8 mouse cellular contexts compared by ENCODE assay signal in genomic region chr8:70905831-70906736, GRCm38 (mm10). TPM values are rescaled to one million over a fixed set of nuclear protein-coding genes. Genes with fewer than 3 reads are reported as not detected.
DNase-seq lines count a peak whose midpoint lies in the region; ATAC-seq and TF ChIP-seq lines count a peak whose summit lies in the region.

TSS of gene Map1s (plus strand) at chr8:70905932.

- DNase-seq in urinary bladder, adult 18-20 months (ENCODE audit: low spot score in 2 of 2) = peak; percentile 35 to 55
- no peak for DNase-seq in urinary bladder, postnatal 10 days (ENCODE audit: low spot score)
- peak; percentile 74 to 84 for DNase-seq in heart, adult 18-20 months
- DNase-seq in kidney, adult 2 months = peak; percentile 77
- peak; percentile 38 to 63 for DNase-seq in spleen, adult 2 months (ENCODE audit: low read depth in 1 of 2, low spot score in 2 of 2)

- peaks cover 10% of the 10 kb centered on the region; the same call in 1 of the 2 replicates for H3K4me1 ChIP-seq in embryonic facial prominence, embryonic 12.5 days
- peaks cover 3% of the 10 kb centered on the region; the same call in 1 of the 2 replicates for H3K4me1 ChIP-seq in kidney, adult 2 months (ENCODE audit: control insufficient read depth, insufficient read depth, low read length)
- H3K4me1 ChIP-seq in limb, embryonic 13.5 days = peaks cover 20% of the 10 kb centered on the region
- peaks cover 18% of the 10 kb centered on the region for H3K4me1 ChIP-seq in midbrain, embryonic 15.5 days
- peaks cover 12% of the 10 kb centered on the region; the same call in 1 of the 2 replicates for H3K4me1 ChIP-seq in spleen, adult 2 months (ENCODE audit: control insufficient read depth, insufficient read depth, insufficient read length)

- H3K9ac ChIP-seq in embryonic facial prominence, embryonic 12.5 days = peak within 1 kb of the TSS; percentile 88
- peak within 1 kb of the TSS; percentile 92 for H3K9ac ChIP-seq in limb, embryonic 13.5 days
- H3K9ac ChIP-seq in midbrain, embryonic 15.5 days = peak within 1 kb of the TSS; percentile 95

- peaks cover 7% of the 10 kb centered on the region for H3K36me3 ChIP-seq in embryonic facial prominence, embryonic 12.5 days
- no peaks in the 10 kb centered on the region for H3K36me3 ChIP-seq in kidney, adult 2 months (ENCODE audit: control insufficient read depth, insufficient read depth, low read length)
- peaks cover 12% of the 10 kb centered on the region for H3K36me3 ChIP-seq in limb, embryonic 13.5 days
- no peaks in the 10 kb centered on the region for H3K36me3 ChIP-seq in midbrain, embryonic 15.5 days (replicated peaks)
- no peaks in the 10 kb centered on the region for H3K36me3 ChIP-seq in spleen, adult 2 months (ENCODE audit: control insufficient read depth, insufficient read depth, low read length)

- peak within 1 kb of the TSS; percentile 92 for H3K27ac ChIP-seq in embryonic facial prominence, embryonic 12.5 days
- no peak within 1 kb of the TSS; the same call in 1 of the 2 replicates for H3K27ac ChIP-seq in kidney, adult 2 months (ENCODE audit: insufficient read depth, low read depth, low read length)
- H3K27ac ChIP-seq in limb, embryonic 13.5 days = peak within 1 kb of the TSS; percentile 93
- peak within 1 kb of the TSS; percentile 90 for H3K27ac ChIP-seq in midbrain, embryonic 15.5 days
- H3K27ac ChIP-seq in spleen, adult 2 months (ENCODE audit: insufficient read depth, low read length) = peak within 1 kb of the TSS; percentile 86

- H3K4me3 ChIP-seq in embryonic facial prominence, embryonic 12.5 days = peak within 1 kb of the TSS; percentile 90
- H3K4me3 ChIP-seq in kidney, adult 2 months (ENCODE audit: insufficient read depth, low read depth, low read length) = peak within 1 kb of the TSS; percentile 82
- peak within 1 kb of the TSS; percentile 90 for H3K4me3 ChIP-seq in limb, embryonic 13.5 days
- H3K4me3 ChIP-seq in midbrain, embryonic 15.5 days = peak within 1 kb of the TSS; percentile 91
- H3K4me3 ChIP-seq in spleen, adult 2 months (ENCODE audit: extremely low read depth, insufficient read depth, insufficient read length) = peak within 1 kb of the TSS; percentile 86

- H3K27me3 ChIP-seq in embryonic facial prominence, embryonic 12.5 days = 0 out of 2 replicates have a peak, but pooled peaks cover 7% of the 10 kb centered on the region
- H3K27me3 ChIP-seq in kidney, adult 2 months (replicated peaks; ENCODE audit: control insufficient read depth, insufficient read depth, low read length) = no peaks in the 10 kb centered on the region
- H3K27me3 ChIP-seq in limb, embryonic 13.5 days = 0 out of 2 replicates have a peak, but pooled peaks cover 6% of the 10 kb centered on the region
- H3K27me3 ChIP-seq in midbrain, embryonic 15.5 days (replicated peaks) = peaks cover 11% of the 10 kb centered on the region
- H3K27me3 ChIP-seq in spleen, adult 2 months (ENCODE audit: control insufficient read depth, insufficient read depth, low read length) = no peaks in the 10 kb centered on the region

- no peak for TF ChIP-seq CTCF in kidney, adult 2 months (conservative IDR thresholded peaks at IDR 0.05; ENCODE audit: insufficient read depth, insufficient read length, low read depth, low read length)
- no peak for TF ChIP-seq CTCF in spleen, adult 2 months (IDR thresholded peaks at IDR 0.05; ENCODE audit: extremely low read depth, insufficient read depth, insufficient read length, insufficient replicate concordance)

- no peaks in the 10 kb centered on the region for H3K9me3 ChIP-seq in embryonic facial prominence, embryonic 12.5 days
- no peaks in the 10 kb centered on the region for H3K9me3 ChIP-seq in limb, embryonic 13.5 days
- H3K9me3 ChIP-seq in midbrain, embryonic 15.5 days = no peaks in the 10 kb centered on the region

- peak; percentile 89 for ATAC-seq in embryonic facial prominence, embryonic 12.5 days (ENCODE audit: insufficient number of reproducible peaks, insufficient read depth, low FRiP score, low TSS enrichment)
- peak; percentile 94 for ATAC-seq in limb, embryonic 13.5 days (ENCODE audit: low FRiP score, low read depth)
- peak; percentile 96 for ATAC-seq in midbrain, embryonic 15.5 days (replicated peaks)

- H3K4me2 ChIP-seq in embryonic facial prominence, embryonic 12.5 days (replicated peaks) = peak within 1 kb of the TSS; percentile 89
- peak within 1 kb of the TSS; percentile 93 for H3K4me2 ChIP-seq in limb, embryonic 13.5 days (replicated peaks)
- peak within 1 kb of the TSS; percentile 95 for H3K4me2 ChIP-seq in midbrain, embryonic 15.5 days

- WGBS in embryonic facial prominence, embryonic 12.5 days = under 1% methylated on average over 84 of the region's 86 CpGs
- WGBS in kidney, adult 2 months = 1% methylated on average over 86 of the region's 86 CpGs
- under 1% methylated on average over 82 of the region's 86 CpGs for WGBS in limb, embryonic 13.5 days
- WGBS in midbrain, embryonic 15.5 days = under 1% methylated on average over 86 of the region's 86 CpGs
- under 1% methylated on average over 78 of the region's 86 CpGs for WGBS in spleen, adult 2 months

- peak; percentile 29 for TF ChIP-seq POLR2A in kidney, adult 2 months (IDR thresholded peaks at IDR 0.05; ENCODE audit: low read depth, low read length)
- peak; percentile 50; the same call in 1 of the 2 replicates for TF ChIP-seq POLR2A in spleen, adult 2 months (IDR thresholded peaks at IDR 0.05; ENCODE audit: low read depth, low read length)

RNA-seq across cellular contexts. Expression of gene Map1s, which starts in this region (rescaled TPM):
- 63.1 and 64.6 TPM in 2 replicates for polyA plus RNA-seq in embryonic facial prominence, embryonic 12.5 days (2016; fragmentation: Nextera tagmentation; extraction: Ambion mirVana)
- total RNA-seq in heart, adult 18-20 months (2021) = 10 to 100 TPM; 18.9 to 19.8 TPM
- polyA plus RNA-seq in kidney, adult 2 months (2012; rRNA removed) = 18.4 and 24.4 TPM in 2 replicates
- polyA plus RNA-seq in limb, embryonic 13.5 days (2015; fragmentation: Nextera tagmentation; extraction: Ambion mirVana) = 52.8 and 57.8 TPM in 2 replicates
- 69.2 and 69.9 TPM in 2 replicates for polyA plus RNA-seq in midbrain, embryonic 15.5 days (2015; fragmentation: Nextera tagmentation; extraction: Ambion mirVana)
- polyA plus RNA-seq in spleen, adult 2 months (2012; rRNA removed) = 62.2 and 95.7 TPM in 2 replicates
